In the genomic region with DNA sequence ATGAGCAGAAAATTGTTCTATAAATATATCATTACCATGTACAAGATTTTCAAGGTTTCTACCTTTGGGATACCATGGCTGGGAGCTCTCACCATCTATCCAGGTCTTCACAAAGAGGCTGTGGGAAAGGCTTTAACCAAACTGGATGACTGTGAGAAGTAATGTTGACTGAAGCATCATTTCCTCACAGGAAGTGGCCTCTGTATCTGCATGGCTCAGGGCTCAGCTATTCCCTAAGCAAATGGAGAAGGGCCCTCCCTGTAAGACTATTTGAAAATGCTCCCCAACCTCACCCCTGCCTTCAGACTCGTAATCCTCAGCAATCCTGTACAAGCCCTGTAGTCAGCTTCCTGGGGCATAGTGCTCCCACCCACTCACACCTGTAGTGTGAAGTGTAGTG, we compare ENCODE assay signal across 15 mouse cellular contexts. TPM values are rescaled to one million over a fixed set of nuclear protein-coding genes. Genes with fewer than 3 reads are reported as not detected.
"Had no signal": no experiment of that assay in that cellular context is flagged by ENCODE, and none has a peak within 500 bp of the region (broad histone marks: within the 10 kb centered on the region; RNA-seq: fewer than 3 reads in every experiment).

No protein-coding gene starts in this region.

- H3K27me3 ChIP-seq: midbrain, embryonic 13.5 days; midbrain, embryonic 15.5 days; neural tube, embryonic 13.5 days; stomach, embryonic 15.5 days had no signal

- H3K4me3 ChIP-seq: midbrain, embryonic 13.5 days; midbrain, embryonic 15.5 days; neural tube, embryonic 13.5 days; stomach, embryonic 15.5 days had no signal

- H3K9ac ChIP-seq: liver, embryonic 14.5 days; lung, embryonic 14.5 days; midbrain, embryonic 13.5 days; midbrain, embryonic 15.5 days; neural tube, embryonic 13.5 days; stomach, embryonic 15.5 days had no signal

- DNase-seq: lung, adult 18-20 months; lung, embryonic 14.5 days; lung, postnatal 10 days; right cerebral cortex, postnatal 14 days; thymus, adult 2 months; thymus, postnatal 25 days; thymus, postnatal 4 days had no signal

- H3K27ac ChIP-seq: liver, embryonic 14.5 days; midbrain, embryonic 13.5 days; midbrain, embryonic 15.5 days; neural tube, embryonic 13.5 days; stomach, embryonic 15.5 days; stomach, postnatal 0 days had no signal

- H3K36me3 ChIP-seq: midbrain, embryonic 13.5 days; midbrain, embryonic 15.5 days; neural tube, embryonic 13.5 days; stomach, embryonic 15.5 days had no signal

- H3K9me3 ChIP-seq: midbrain, embryonic 13.5 days; midbrain, embryonic 15.5 days; stomach, embryonic 15.5 days had no signal

- H3K4me1 ChIP-seq: midbrain, embryonic 13.5 days; midbrain, embryonic 15.5 days; neural tube, embryonic 13.5 days; stomach, embryonic 15.5 days had no signal

- H3K4me2 ChIP-seq: lung, embryonic 14.5 days; midbrain, embryonic 11.5 days; midbrain, embryonic 13.5 days; midbrain, embryonic 15.5 days; neural tube, embryonic 13.5 days; stomach, embryonic 15.5 days had no signal

- ATAC-seq: midbrain, embryonic 13.5 days; midbrain, embryonic 15.5 days had no signal

RNA-seq across cellular contexts. Expression of gene Zfp114, which starts 12.8 kb away (rescaled TPM):
- total RNA-seq: monocyte, adult 5-6 weeks had no signal
